Mouse (Mus musculus) thymus, adult 2 months (tissue): ENCODE data around the gene Tdrd9. TPM values are rescaled to one million over a fixed set of nuclear protein-coding genes. Genes with fewer than 3 reads are reported as not detected.

ENCODE experiments used
- DNase-seq: peaks from one replicate; pipeline ENCODE4 v3.0.0; 2021
- H3K27ac ChIP-seq: fragments of 200-500 bp; 2 replicates; pipeline ENCODE4 v1.5.1; 2012; ENCODE audit warnings: low read length, control low read depth; ENCODE audit not compliant: control insufficient read depth, insufficient read depth
- H3K27me3 ChIP-seq: fragments of 200-500 bp; 2 replicates; pipeline ENCODE4 v1.6.1; 2012; ENCODE audit warnings: mild to moderate bottlenecking, low read length, moderate library complexity, mixed read lengths; ENCODE audit not compliant: control insufficient read depth, insufficient read depth
- H3K36me3 ChIP-seq: fragments of 200-500 bp; 2 replicates; pipeline ENCODE4 v1.6.1; 2012; ENCODE audit warnings: mild to moderate bottlenecking, low read length, moderate library complexity; ENCODE audit not compliant: control insufficient read depth, insufficient read depth
- H3K4me1 ChIP-seq: fragments of 200-500 bp; replicated peaks from 2 replicates; pipeline ENCODE4 v1.6.1; 2012; ENCODE audit warnings: low read length; ENCODE audit not compliant: control insufficient read depth, insufficient read depth
- H3K4me3 ChIP-seq: fragments of 200-500 bp; 2 replicates; pipeline ENCODE4 v1.5.1; 2012; ENCODE audit warnings: mild to moderate bottlenecking, low read length, control low read depth, moderate library complexity; ENCODE audit not compliant: control insufficient read depth, insufficient read depth
- CTCF ChIP-seq: fragments of 200-500 bp; IDR thresholded peaks from 2 replicates; pipeline ENCODE4 v1.5.1; 2012; ENCODE audit warnings: mild to moderate bottlenecking, control low read depth, low read length, moderate library complexity, borderline replicate concordance; ENCODE audit not compliant: control insufficient read depth, poor library complexity, insufficient read depth; ENCODE audit errors: extremely low read depth
- POLR2A ChIP-seq: fragments of 200-500 bp; IDR thresholded peaks from 2 replicates; pipeline ENCODE4 v1.6.1; 2012; ENCODE audit warnings: mild to moderate bottlenecking, low read length, control low read depth, moderate library complexity; ENCODE audit not compliant: control insufficient read depth, poor library complexity, insufficient read depth; ENCODE audit errors: extremely low read depth
- WGBS: fragments of 180-500 bp; shearing (Covaris S2); methylation state at CpG from one replicate; pipeline ENCODE4 v1.1.7; 2018; 5-methylcytosine and 5-hydroxymethylcytosine counted together
- polyA plus RNA-seq: library from polyadenylated mRNA; depleted of rRNA; stranded (reverse); fragments of >200 nt; gene quantifications from 2 replicates; pipeline ENCODE4 v1.2.3, GENCODE M21; 2012

The Tdrd9 gene
- polyA plus RNA-seq, 1 experiment = 0.15 TPM

- 66% methylated on average over 9 of the region's 9 CpGs for WGBS
- Histone ChIP-seq H3K36me3 (no peaks in the 10 kb centered on the region), H3K27ac (no peak overlapping the region), H3K4me1 (no peaks in the 10 kb centered on the region), H3K4me3 (no peak overlapping the region), H3K27me3 (no peaks in the 10 kb centered on the region)
- DNase-seq = no peak
- TF ChIP-seq CTCF (no peak), POLR2A (no peak)
Observed at GRCm38 (mm10) chr12:111986756-111987155, 15.4 kb downstream of the Tdrd9 start.

GRCm38 (mm10) chr12:111992626-111993025 is 21.3 kb downstream of the Tdrd9 start:
- TF ChIP-seq CTCF (no peak), POLR2A (no peak)
- H3K27me3 ChIP-seq = no peaks in the 10 kb centered on the region
- 94% methylated on average over 5 of the region's 5 CpGs for WGBS
- no peak overlapping the region for H3K27ac ChIP-seq
- DNase-seq = no peak
- H3K4me3 ChIP-seq = no peak overlapping the region
- no peaks in the 10 kb centered on the region for H3K36me3 ChIP-seq
- no peaks in the 10 kb centered on the region for H3K4me1 ChIP-seq

GRCm38 (mm10) chr12:111995161-111995560 is 23.8 kb downstream of the Tdrd9 start:
- Histone ChIP-seq H3K36me3 (no peaks in the 10 kb centered on the region), H3K27me3 (no peaks in the 10 kb centered on the region), H3K4me3 (no peak overlapping the region), H3K4me1 (no peaks in the 10 kb centered on the region), H3K27ac (no peak overlapping the region)
- DNase-seq = no peak
- no peak for TF ChIP-seq POLR2A
- TF ChIP-seq CTCF = no peak
- 98% methylated on average over 2 of the region's 2 CpGs for WGBS

- DNase-seq = no peak
- 94% methylated on average over 7 of the region's 7 CpGs for WGBS
- TF ChIP-seq CTCF = no peak
- no peak for TF ChIP-seq POLR2A
Observed at GRCm38 (mm10) chr12:111999735-112000134, 28.4 kb downstream of the Tdrd9 start.

GRCm38 (mm10) chr12:112001223-112001622 is 29.9 kb downstream of the Tdrd9 start:
- peak; percentile 55 for DNase-seq
- Histone ChIP-seq H3K4me1 (no peaks in the 10 kb centered on the region), H3K4me3 (no peak overlapping the region), H3K27me3 (no peaks in the 10 kb centered on the region), H3K27ac (no peak overlapping the region), H3K36me3 (no peaks in the 10 kb centered on the region)
- TF ChIP-seq CTCF (no peak), POLR2A (no peak)
- WGBS = 33% methylated on average over 8 of the region's 8 CpGs

More at GRCm38 (mm10) chr12:111999735-112000134, 28.4 kb downstream of the Tdrd9 start:
- H3K4me1 ChIP-seq = no peaks in the 10 kb centered on the region
- H3K27me3 ChIP-seq = no peaks in the 10 kb centered on the region
- H3K4me3 ChIP-seq = no peak overlapping the region
- no peak overlapping the region for H3K27ac ChIP-seq
- no peaks in the 10 kb centered on the region for H3K36me3 ChIP-seq

GRCm38 (mm10) chr12:112012511-112013270 is 41.3 kb downstream of the Tdrd9 start:
- Histone ChIP-seq H3K27ac (no peak overlapping the region), H3K4me1 (no peaks in the 10 kb centered on the region), H3K4me3 (no peak overlapping the region), H3K36me3 (no peaks in the 10 kb centered on the region), H3K27me3 (no peaks in the 10 kb centered on the region)
- no peak for TF ChIP-seq POLR2A
- TF ChIP-seq CTCF = no peak
- WGBS = 72% methylated on average over 12 of the region's 12 CpGs
- DNase-seq = no peak
